In genomic region chr6:118626246-118626645, GRCm38 (mm10) we compare ENCODE assay signal across 11 mouse cellular contexts.
A peak's percentile ranks its signal among the peaks of the same experiment; 100 is the strongest.
DNase-seq lines count a peak whose midpoint lies in the region; ATAC-seq lines count a peak whose summit lies in the region.
"Had no signal": no experiment of that assay in that cellular context is flagged by ENCODE, and none has a peak within 500 bp of the region (broad histone marks: within the 10 kb centered on the region; RNA-seq: fewer than 3 reads in every experiment).

No protein-coding gene starts in this region.

- no peaks in the 10 kb centered on the region for H3K9me3 ChIP-seq in hindbrain, embryonic 16.5 days (ENCODE audit: control insufficient read depth, low read length)

- peaks cover 4% of the 10 kb centered on the region; the same call in 1 of the 2 replicates for H3K36me3 ChIP-seq in hindbrain, embryonic 16.5 days (ENCODE audit: control insufficient read depth, insufficient read depth, low read length)

- H3K9ac ChIP-seq in hindbrain, embryonic 16.5 days (ENCODE audit: low read depth, low read length), result no peak overlapping the region

- H3K27me3 ChIP-seq in hindbrain, embryonic 16.5 days (replicated peaks; ENCODE audit: control insufficient read depth, insufficient read depth, low read length), result no peaks in the 10 kb centered on the region

- no peak overlapping the region for H3K27ac ChIP-seq in hindbrain, embryonic 16.5 days (ENCODE audit: low read depth, low read length)

- DNase-seq in embryo, embryonic 10 days (ENCODE audit: low spot score), result peak; percentile 45
- no peak for DNase-seq in embryo, embryonic 9.5 days (ENCODE audit: extremely low spot score)
- DNase-seq in left cerebral cortex, postnatal 4 days, result peak; percentile 12
- no peak for DNase-seq in left cerebral cortex, adult 11 months (ENCODE audit: low spot score)
- peak; percentile 70 for DNase-seq in NIH3T3 (ENCODE audit: low read depth)
- no peak for DNase-seq in thymus, adult 18-20 months
- DNase-seq in adrenal gland, postnatal 36 days, result no peak
- DNase-seq: heart, postnatal 4 days; layer of hippocampus, postnatal 36 days had no signal

- 59% methylated on average over 4 of the region's 4 CpGs for WGBS in hindbrain, embryonic 16.5 days

- no peaks in the 10 kb centered on the region for H3K4me1 ChIP-seq in hindbrain, embryonic 16.5 days (ENCODE audit: control insufficient read depth, insufficient read depth, low read depth, low read length)

- no peak overlapping the region for H3K4me2 ChIP-seq in hindbrain, embryonic 16.5 days (ENCODE audit: low read length)

- ATAC-seq in hindbrain, embryonic 16.5 days, result 0 out of 2 replicates have a peak, but pooled peaks have one; percentile 20
- ATAC-seq: CD4-positive, CD25-positive, alpha-beta regulatory T cell, adult 4 months had no signal

- no peak overlapping the region for H3K4me3 ChIP-seq in hindbrain, embryonic 16.5 days (ENCODE audit: low read length)

- intact Hi-C loops in left cerebral cortex, postnatal 4 days (cut with DNase I), result loop anchor here (10.0 kb wide), 2 partner anchors 719 to 819 kb away; no protein-coding TSS in a partner anchor

Comparison
In these comparisons a context has a peak if more than half of its experiments do, and no peak if none do; other contexts are left out.
1. DNase-seq: peak in embryo, embryonic 10 days (single experiment), left cerebral cortex, postnatal 4 days (single experiment) and NIH3T3 (single experiment); none in embryo, embryonic 9.5 days (single experiment), left cerebral cortex, adult 11 months (single experiment), thymus, adult 18-20 months (0 of 2) and adrenal gland, postnatal 36 days (0 of 2).